Mouse (Mus musculus) adrenal gland, adult 2 months (tissue): ENCODE measurements around the gene Tnpo3. TPM values are rescaled to one million over a fixed set of nuclear protein-coding genes. Genes with fewer than 3 reads are reported as not detected.

Source experiments
- polyA plus RNA-seq: library from polyadenylated mRNA; depleted of rRNA; stranded (reverse); fragments of >200 nt; gene quantifications from 2 replicates; pipeline ENCODE4 v1.2.3, GENCODE M21; 2012; rRNA removed
- total RNA-seq, 2 experiments: library from RNA; stranded (reverse); gene quantifications; 2 replicates each; pipeline ENCODE4 v1.2.3; 2021

The Tnpo3 gene
- total and polyA plus RNA-seq, 3 experiments = 46.3 to 66.8 (median 62.8) TPM

Other genes with a start within 250 kb of the Tnpo3 start
- not detected for gene Opn1sw, start 221.4 kb downstream of the Tnpo3 start, total RNA-seq
- not detected in 2 replicates for gene Opn1sw, start 221.4 kb downstream of the Tnpo3 start, polyA plus RNA-seq
- gene Ccdc136, start 213.6 kb downstream of the Tnpo3 start, total RNA-seq = 1 to 10 TPM; 3.4 to 3.9 TPM
- gene Ccdc136, start 213.6 kb downstream of the Tnpo3 start, polyA plus RNA-seq = 1.2 and 2.1 TPM in 2 replicates
- gene Flnc, start 176.6 kb downstream of the Tnpo3 start, total RNA-seq = 1 to 10 TPM; 2.3 to 7.6 TPM
- gene Flnc, start 176.6 kb downstream of the Tnpo3 start, polyA plus RNA-seq = 0.88 and 1.6 TPM in 2 replicates
- gene Atp6v1f, start 142.2 kb downstream of the Tnpo3 start, total RNA-seq = 100 to 1,000 TPM; 221 to 237 TPM
- 319 and 344 TPM in 2 replicates for gene Atp6v1f, start 142.2 kb downstream of the Tnpo3 start, polyA plus RNA-seq
- gene Atp6v1fnb, start 138.4 kb downstream of the Tnpo3 start, total RNA-seq = under 1 TPM in 1 of 2 experiments, not detected in 1; 0.46 TPM
- not detected in 2 replicates for gene Atp6v1fnb, start 138.4 kb downstream of the Tnpo3 start, polyA plus RNA-seq
- 1 to 10 TPM; 1.9 to 2.1 TPM for gene Kcp, start 101.9 kb downstream of the Tnpo3 start, total RNA-seq
- 6.6 and 8.3 TPM in 2 replicates for gene Kcp, start 101.9 kb downstream of the Tnpo3 start, polyA plus RNA-seq
- gene Irf5, start 83.3 kb downstream of the Tnpo3 start, total RNA-seq = 1 to 10 TPM; 4.9 to 6.6 TPM
- 15.0 and 15.1 TPM in 2 replicates for gene Irf5, start 83.3 kb downstream of the Tnpo3 start, polyA plus RNA-seq
- gene Tspan33, start 84.3 kb upstream of the Tnpo3 start, total RNA-seq = 1 to 10 TPM; 2.2 to 2.5 TPM
- 1.2 and 1.5 TPM in 2 replicates for gene Tspan33, start 84.3 kb upstream of the Tnpo3 start, polyA plus RNA-seq
- 10 to 100 TPM; 41.3 to 46.1 TPM for gene Smo, start 125.6 kb upstream of the Tnpo3 start, total RNA-seq
- gene Smo, start 125.6 kb upstream of the Tnpo3 start, polyA plus RNA-seq = 72.3 and 74.7 TPM in 2 replicates
- 100 to 1,000 TPM in 1 of 2 experiments, 10 to 100 TPM in 1; 72.4 to 344 TPM for gene Ahcyl2, start 158.1 kb upstream of the Tnpo3 start, total RNA-seq
- gene Ahcyl2, start 158.1 kb upstream of the Tnpo3 start, polyA plus RNA-seq = 48.4 and 104 TPM in 2 replicates